Mouse (Mus musculus) spleen, adult 2 months (tissue): Measurements from ENCODE around the gene Spef2. TPM values are rescaled to one million over a fixed set of nuclear protein-coding genes. Genes with fewer than 3 reads are reported as not detected.

Experiments
- DNase-seq, 2 experiments: peaks; one replicate each; pipeline versions ENCODE4 v3.0.0 to v3.0.0-alpha.2; 2012 to 2021; ENCODE audit warnings: low spot score in 2 of 2, low read depth in 1 of 2
- H3K27ac ChIP-seq: fragments of 200-500 bp; 2 replicates; pipeline ENCODE4 v1.5.1; 2012; ENCODE audit warnings: low read length, inconsistent platforms; ENCODE audit not compliant: insufficient read depth
- H3K27me3 ChIP-seq: fragments of 200-500 bp; 2 replicates; pipeline ENCODE4 v1.6.1; 2012; ENCODE audit warnings: mild to moderate bottlenecking, moderate library complexity, low read length, inconsistent platforms; ENCODE audit not compliant: control insufficient read depth, insufficient read depth
- H3K36me3 ChIP-seq: fragments of 200-500 bp; 2 replicates; pipeline ENCODE4 v1.6.1; 2012; ENCODE audit warnings: mild to moderate bottlenecking, low read length, inconsistent platforms; ENCODE audit not compliant: control insufficient read depth, insufficient read depth
- H3K4me1 ChIP-seq: fragments of 200-500 bp; 2 replicates; pipeline ENCODE4 v1.6.1; 2011; ENCODE audit warnings: inconsistent platforms; ENCODE audit not compliant: control insufficient read depth, insufficient read depth, insufficient read length
- H3K4me3 ChIP-seq: fragments of 200-500 bp; 2 replicates; pipeline ENCODE4 v1.5.1; 2011; ENCODE audit warnings: mild to moderate bottlenecking, inconsistent platforms; ENCODE audit not compliant: insufficient read depth, insufficient read length; ENCODE audit errors: extremely low read depth
- CTCF ChIP-seq: fragments of 200-500 bp; IDR thresholded peaks from 2 replicates; pipeline ENCODE4 v1.5.1; 2011; ENCODE audit warnings: mild to moderate bottlenecking, inconsistent platforms; ENCODE audit not compliant: insufficient read depth, insufficient read length, insufficient replicate concordance; ENCODE audit errors: extremely low read depth
- POLR2A ChIP-seq: fragments of 200-500 bp; IDR thresholded peaks from 2 replicates; pipeline ENCODE4 v1.6.1; 2011; ENCODE audit warnings: low read depth, low read length, inconsistent platforms
- WGBS: fragments of 180-500 bp; shearing (Covaris S2); methylation state at CpG from one replicate; pipeline ENCODE4 v1.1.7; 2018; 5-methylcytosine and 5-hydroxymethylcytosine counted together
- polyA plus RNA-seq: library from polyadenylated mRNA; depleted of rRNA; stranded (reverse); fragments of >200 nt; gene quantifications from 2 replicates; pipeline ENCODE4 v1.2.3, GENCODE M21; 2012

The Spef2 gene
- polyA plus RNA-seq, 1 experiment, result 0.05 TPM

- H3K36me3 ChIP-seq, result no peaks in the 10 kb centered on the region
- H3K27me3 ChIP-seq, result no peaks in the 10 kb centered on the region
- H3K4me1 ChIP-seq, result no peaks in the 10 kb centered on the region
- no peak overlapping the region for H3K27ac ChIP-seq
- H3K4me3 ChIP-seq, result no peak overlapping the region
- no peak for TF ChIP-seq CTCF
- no peak for TF ChIP-seq POLR2A
- DNase-seq, result no peak
- WGBS, result 24% methylated on average over 2 of the region's 2 CpGs
Measured at GRCm38 (mm10) chr15:9705830-9706450, 42.7 kb downstream of the Spef2 start.

DNA sequence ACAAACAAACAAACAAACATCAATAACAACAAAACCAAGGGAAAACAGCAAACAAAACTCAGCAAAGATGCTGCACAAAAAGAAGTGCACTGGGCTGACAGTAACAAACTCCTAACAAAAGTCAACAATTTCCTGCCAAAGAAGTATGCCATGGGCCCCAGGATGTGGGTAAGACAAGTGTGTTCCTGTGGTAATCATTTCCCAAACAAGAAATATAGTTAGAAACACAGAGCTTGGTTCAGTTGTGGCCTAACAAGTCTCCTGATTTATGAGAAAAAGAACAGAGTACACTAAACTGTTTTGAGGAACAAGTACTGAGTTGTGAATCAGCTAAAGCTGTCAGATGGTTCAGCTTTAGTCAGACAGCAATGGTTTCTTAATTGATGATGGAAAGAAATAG is 46.8 kb downstream of the Spef2 start:
- TF ChIP-seq POLR2A, result no peak
- no peak for TF ChIP-seq CTCF
- Histone ChIP-seq H3K4me1 (no peaks in the 10 kb centered on the region), H3K4me3 (no peak overlapping the region), H3K27ac (no peak overlapping the region), H3K27me3 (no peaks in the 10 kb centered on the region), H3K36me3 (no peaks in the 10 kb centered on the region)
- peak; percentile 11 to 18 for DNase-seq

GRCm38 (mm10) chr15:9691721-9692120 is 56.9 kb downstream of the Spef2 start:
- Histone ChIP-seq H3K36me3 (no peaks in the 10 kb centered on the region), H3K4me1 (no peaks in the 10 kb centered on the region), H3K27ac (no peak overlapping the region), H3K27me3 (no peaks in the 10 kb centered on the region), H3K4me3 (no peak overlapping the region)
- no peak for TF ChIP-seq POLR2A
- DNase-seq, result no peak

- no peaks in the 10 kb centered on the region for H3K27me3 ChIP-seq
- no peaks in the 10 kb centered on the region for H3K4me1 ChIP-seq
- no peak for DNase-seq
- TF ChIP-seq CTCF (no peak), POLR2A (no peak)
- no peak overlapping the region for H3K27ac ChIP-seq
- no peak overlapping the region for H3K4me3 ChIP-seq
- 84% methylated on average over 5 of the region's 5 CpGs for WGBS
- no peaks in the 10 kb centered on the region for H3K36me3 ChIP-seq
Measured at GRCm38 (mm10) chr15:9690845-9691244, 57.8 kb downstream of the Spef2 start.

GRCm38 (mm10) chr15:9690436-9690835 is 58.2 kb downstream of the Spef2 start:
- H3K27me3 ChIP-seq, result no peaks in the 10 kb centered on the region
- H3K4me1 ChIP-seq, result no peaks in the 10 kb centered on the region
- H3K4me3 ChIP-seq, result no peak overlapping the region
- 82% methylated on average over 1 of the region's 1 CpGs for WGBS
- DNase-seq, result no peak
- no peak overlapping the region for H3K27ac ChIP-seq
- H3K36me3 ChIP-seq, result no peaks in the 10 kb centered on the region
- TF ChIP-seq CTCF, result no peak
- TF ChIP-seq POLR2A, result no peak

GRCm38 (mm10) chr15:9683485-9683884 is 65.2 kb downstream of the Spef2 start:
- WGBS, result 85% methylated on average over 4 of the region's 4 CpGs
- Histone ChIP-seq H3K27ac (no peak overlapping the region), H3K4me3 (no peak overlapping the region), H3K27me3 (no peaks in the 10 kb centered on the region), H3K4me1 (no peaks in the 10 kb centered on the region), H3K36me3 (no peaks in the 10 kb centered on the region)
- TF ChIP-seq CTCF, result no peak
- no peak for TF ChIP-seq POLR2A
- DNase-seq, result no peak

GRCm38 (mm10) chr15:9677343-9678036 is 71.2 kb downstream of the Spef2 start:
- H3K27me3 ChIP-seq, result no peaks in the 10 kb centered on the region
- H3K4me3 ChIP-seq, result no peak overlapping the region
- no peaks in the 10 kb centered on the region for H3K4me1 ChIP-seq
- DNase-seq, result no peak
- no peak for TF ChIP-seq CTCF
- no peak for TF ChIP-seq POLR2A
- H3K27ac ChIP-seq, result no peak overlapping the region
- WGBS, result 81% methylated on average over 9 of the region's 9 CpGs
- H3K36me3 ChIP-seq, result no peaks in the 10 kb centered on the region
